Mouse (Mus musculus): Measurements from ENCODE around the gene Cfap70.

Cfap70 gene

GRCm38 (mm10) chr14:20345885-20346284 lies 106.1 kb downstream of the Cfap70 start:
- in situ Hi-C loops (cut with MboI; ENCODE audit: low sequenced_read_pairs) = no loop called here
